Mouse (Mus musculus) lung, postnatal 14 days (tissue): ENCODE measurements around the gene Ugt8a.

Experiments used
- DNase-seq: peaks from one replicate; pipeline ENCODE4 v3.0.0; 2021

Ugt8a gene

GRCm38 (mm10) chr3:125938092-125938755 lies at the start of gene Ugt8a:
Gene Ugt8a, minus strand, starts transcription at chr3:125938619.
- DNase-seq: no peak

DNA sequence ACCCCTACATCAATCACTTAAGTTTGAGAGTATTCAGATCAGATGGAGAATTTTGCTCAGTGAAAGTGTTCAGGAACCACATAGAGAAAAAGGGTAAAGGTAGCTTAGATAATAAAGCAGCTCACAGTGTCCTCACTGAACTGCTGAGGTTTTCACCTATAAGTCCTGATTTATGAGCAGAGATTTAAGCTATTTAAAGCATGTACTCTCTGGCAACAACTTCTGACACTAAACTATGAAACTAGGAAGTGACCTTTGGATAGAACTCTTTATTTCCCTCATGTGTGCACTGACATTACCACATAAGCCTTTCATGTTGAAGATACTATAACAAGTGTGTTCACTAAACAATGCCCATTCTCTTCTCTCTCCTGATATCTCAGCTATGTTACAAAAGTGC lies 48.2 kb upstream of the Ugt8a start:
- DNase-seq: no peak

- no peak for DNase-seq
Measured at GRCm38 (mm10) chr3:125983707-125984420, 45.4 kb upstream of the Ugt8a start.

GRCm38 (mm10) chr3:125979475-125979874 lies 41.1 kb upstream of the Ugt8a start:
- DNase-seq: no peak

- no peak for DNase-seq
Measured at GRCm38 (mm10) chr3:125975899-125976298, 37.5 kb upstream of the Ugt8a start.

DNA sequence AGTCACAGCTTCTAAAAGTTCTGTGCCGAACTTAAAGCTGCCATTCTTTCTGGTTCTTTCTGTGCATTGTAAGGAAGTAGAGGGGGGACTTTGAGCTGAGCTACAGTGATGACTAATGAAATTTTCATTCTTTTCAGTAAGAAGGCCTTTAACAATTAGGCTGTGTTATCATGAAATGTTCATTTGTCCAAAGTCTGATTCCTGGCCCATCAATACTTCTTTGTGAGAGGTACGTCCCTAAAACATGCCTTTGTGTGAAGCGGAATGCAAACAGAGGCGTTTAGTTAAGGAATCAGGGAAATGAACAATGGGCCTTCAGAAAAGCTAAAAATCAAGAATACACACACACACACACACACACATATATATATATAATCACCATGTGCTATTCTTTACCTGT lies 31.0 kb upstream of the Ugt8a start:
- no peak for DNase-seq

GRCm38 (mm10) chr3:125956196-125956885 lies 17.9 kb upstream of the Ugt8a start:
- DNase-seq: no peak

GRCm38 (mm10) chr3:125954881-125955280 lies 16.5 kb upstream of the Ugt8a start:
- DNase-seq: no peak

DNA sequence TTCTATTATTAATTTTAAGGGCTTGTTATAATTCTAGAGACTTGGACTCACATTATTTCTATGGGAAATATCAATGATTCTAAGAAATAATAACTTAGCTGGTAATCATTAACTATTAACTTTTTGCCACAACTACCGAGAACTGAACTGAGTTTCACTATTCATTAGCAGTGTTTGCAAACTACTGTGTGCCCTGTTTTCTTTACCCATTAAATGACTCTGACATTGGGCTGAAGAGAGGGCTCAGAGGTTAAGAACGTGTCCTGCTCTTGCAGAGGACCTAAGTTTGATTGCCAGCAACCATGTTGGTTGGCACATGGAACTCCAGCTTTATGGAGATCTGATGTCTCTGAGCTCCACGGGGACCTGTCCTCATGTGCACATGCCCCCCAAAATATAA lies 2.4 kb upstream of the Ugt8a start:
- DNase-seq: no peak

DNA sequence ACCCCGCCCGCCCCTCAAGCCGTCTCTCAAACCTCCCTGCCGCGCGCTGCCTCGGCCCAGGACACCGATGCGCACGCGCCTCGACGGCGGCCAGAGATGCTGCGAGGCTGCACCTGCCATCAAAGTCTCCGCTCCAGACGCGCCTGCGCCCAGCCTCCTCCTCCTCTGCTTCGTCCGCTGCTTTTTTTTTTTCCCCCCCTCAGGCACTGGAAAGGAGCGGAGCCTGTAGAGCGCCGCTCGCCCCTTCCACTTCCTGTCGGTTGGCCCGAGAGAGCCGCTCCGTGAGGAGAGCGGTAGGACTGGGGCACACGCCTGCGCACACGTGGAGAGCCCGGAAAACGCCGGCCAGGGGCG lies 314 bp upstream of the Ugt8a start:
- DNase-seq: no peak

- DNase-seq: no peak
Measured at GRCm38 (mm10) chr3:125937536-125938091, 805 bp downstream of the Ugt8a start.

DNA sequence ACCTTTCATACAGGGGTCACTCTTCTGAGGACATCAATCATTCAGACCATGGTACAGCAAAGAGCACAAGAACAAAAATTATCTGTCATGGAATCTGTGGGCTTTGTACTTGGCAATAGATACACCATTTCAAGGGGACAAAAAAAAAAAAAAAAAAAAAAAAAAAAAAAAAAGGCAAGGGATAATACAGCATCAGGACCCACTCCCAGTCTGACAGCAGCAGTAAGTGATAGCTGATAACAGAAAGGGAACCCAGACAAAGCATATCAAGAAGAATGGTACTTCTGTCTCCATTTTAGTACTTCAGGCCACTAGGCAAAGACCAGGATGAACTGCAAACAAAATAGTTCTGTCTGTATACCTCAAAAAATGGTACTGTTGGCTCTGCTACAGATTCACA lies 2.6 kb downstream of the Ugt8a start:
- no peak for DNase-seq

GRCm38 (mm10) chr3:125932594-125933237 lies 5.7 kb downstream of the Ugt8a start:
- no peak for DNase-seq

DNA sequence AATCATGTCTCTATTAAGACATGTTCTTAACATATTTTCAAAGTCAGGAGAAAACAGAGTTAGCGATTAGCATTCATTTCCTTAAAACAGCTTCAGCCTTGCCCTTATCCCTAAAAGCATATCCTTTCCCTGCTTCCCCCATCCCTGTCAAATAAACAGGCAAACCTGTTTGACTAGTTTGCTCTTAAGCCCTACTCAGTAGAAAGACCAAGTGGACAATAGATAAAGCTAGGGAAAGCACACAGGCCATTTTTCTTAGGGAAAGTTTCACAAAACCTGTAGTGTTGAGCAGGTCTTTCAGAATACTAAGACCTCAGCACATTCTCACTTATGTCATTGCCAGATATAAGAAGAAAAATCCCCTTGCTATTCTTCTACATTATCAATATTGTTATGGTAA lies 7.4 kb downstream of the Ugt8a start:
- DNase-seq: no peak

DNA sequence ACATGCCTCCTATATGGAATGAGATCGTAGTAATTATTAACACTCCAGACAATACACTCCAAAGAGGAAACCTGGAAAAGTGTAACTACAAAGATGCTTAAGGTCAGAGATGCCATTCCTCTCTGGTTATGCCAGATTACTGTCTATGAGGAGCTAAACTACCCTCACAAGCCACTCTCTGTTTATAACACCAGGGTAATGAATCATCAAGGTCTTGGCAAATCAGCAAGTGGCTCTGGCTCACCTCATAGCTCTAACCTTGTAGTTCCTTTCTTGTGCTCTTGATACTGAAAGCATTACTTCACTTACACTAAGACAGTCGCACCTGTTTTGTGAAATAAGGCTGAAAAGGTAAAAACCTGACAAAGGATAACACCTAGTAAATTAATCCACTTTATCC lies 17.5 kb downstream of the Ugt8a start:
- no peak for DNase-seq

- no peak for DNase-seq
Measured at GRCm38 (mm10) chr3:125898976-125899375, 39.4 kb downstream of the Ugt8a start.

DNA sequence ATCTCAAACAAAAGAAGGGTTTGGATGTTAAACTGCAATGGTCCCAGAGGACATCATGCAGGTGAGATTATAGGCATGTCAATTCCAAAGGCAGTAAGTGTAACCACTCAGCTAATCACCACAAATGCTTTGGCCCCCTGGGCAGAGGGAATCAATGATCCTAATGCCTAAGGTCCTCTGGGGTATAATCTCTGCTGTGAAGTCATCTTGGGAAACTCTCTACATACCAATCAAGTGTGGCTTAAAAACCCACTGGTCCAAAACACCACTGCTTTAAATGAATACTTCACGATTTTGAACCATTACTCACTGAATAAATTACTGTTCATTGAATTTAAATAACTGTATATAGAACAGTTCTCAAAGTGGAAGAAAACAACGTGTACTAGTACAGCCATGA lies 51.3 kb downstream of the Ugt8a start:
- DNase-seq: no peak

- DNase-seq: no peak
Measured at GRCm38 (mm10) chr3:125884879-125885278, 53.5 kb downstream of the Ugt8a start.

GRCm38 (mm10) chr3:125884423-125884822 lies 54.0 kb downstream of the Ugt8a start:
- DNase-seq: no peak

DNA sequence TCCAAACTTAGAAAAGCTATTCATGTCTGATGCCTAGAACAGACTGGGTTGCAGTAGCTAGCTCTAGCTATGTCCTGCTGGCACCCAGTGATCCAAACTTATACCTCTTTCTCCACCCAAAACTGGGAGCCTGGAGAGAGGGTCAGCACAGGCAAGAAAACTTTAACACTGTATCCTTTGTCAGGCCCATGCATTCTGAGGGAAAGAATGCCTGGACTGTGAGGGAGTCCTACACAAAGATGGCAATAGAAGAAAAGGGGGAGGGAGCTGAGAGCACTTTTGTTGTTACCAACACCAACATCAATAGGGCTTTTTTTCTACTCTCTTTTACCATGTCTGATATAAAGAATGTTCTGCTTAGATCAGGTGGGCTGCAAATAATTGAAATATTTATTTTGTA lies 55.4 kb downstream of the Ugt8a start:
- no peak for DNase-seq

DNA sequence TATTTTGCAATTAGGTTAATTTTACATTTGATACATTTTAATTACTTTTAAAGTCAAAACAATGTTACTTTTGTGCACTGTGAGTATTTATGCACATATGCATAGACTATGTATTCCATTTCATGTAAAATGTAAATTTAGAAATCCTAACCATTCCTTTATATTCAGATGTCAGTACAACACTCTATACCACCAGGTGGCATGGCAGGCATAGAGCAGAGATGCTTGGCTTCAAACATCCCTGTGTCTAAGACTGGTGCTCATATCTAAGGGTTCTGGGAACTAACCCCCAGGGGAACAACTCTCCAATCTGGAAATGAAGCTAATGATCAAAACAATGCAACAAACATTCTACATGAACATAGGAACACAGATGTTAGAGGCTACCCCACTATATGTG lies 56.6 kb downstream of the Ugt8a start:
- no peak for DNase-seq

- DNase-seq: no peak
Measured at GRCm38 (mm10) chr3:125874371-125874770, 64.0 kb downstream of the Ugt8a start.

GRCm38 (mm10) chr3:125869873-125870272 lies 68.5 kb downstream of the Ugt8a start:
- no peak for DNase-seq
